ENCODE assay signal across 21 mouse cellular contexts in genomic region chr2:81582111-81582510, GRCm38 (mm10).
DNase-seq lines count a peak whose midpoint lies in the region; ATAC-seq and TF ChIP-seq lines count a peak whose summit lies in the region.
"Had no signal": no experiment of that assay in that cellular context is flagged by ENCODE, and none has a peak within 500 bp of the region (broad histone marks: within the 10 kb centered on the region; RNA-seq: fewer than 3 reads in every experiment).

No protein-coding gene starts in this region.

- WGBS in forebrain, embryonic 16.5 days: 56% methylated on average over 3 of the region's 3 CpGs
- 81% methylated on average over 3 of the region's 3 CpGs for WGBS in forebrain, embryonic 13.5 days
- WGBS in hindbrain, postnatal 0 days: 56% methylated on average over 3 of the region's 3 CpGs
- WGBS in hindbrain, embryonic 10.5 days: 89% methylated on average over 3 of the region's 3 CpGs
- 80% methylated on average over 3 of the region's 3 CpGs for WGBS in limb, embryonic 10.5 days

- no peaks in the 10 kb centered on the region for H3K4me1 ChIP-seq in forebrain, embryonic 16.5 days (replicated peaks; ENCODE audit: control insufficient read depth, insufficient read depth, low read length)
- H3K4me1 ChIP-seq in forebrain, embryonic 13.5 days: no peaks in the 10 kb centered on the region
- no peaks in the 10 kb centered on the region for H3K4me1 ChIP-seq in hindbrain, postnatal 0 days (ENCODE audit: insufficient read depth, low read length)
- no peaks in the 10 kb centered on the region for H3K4me1 ChIP-seq in hindbrain, embryonic 10.5 days (replicated peaks)
- no peaks in the 10 kb centered on the region for H3K4me1 ChIP-seq in limb, embryonic 10.5 days
- H3K4me1 ChIP-seq: embryonic facial prominence, embryonic 10.5 days; forebrain, embryonic 10.5 days; heart, embryonic 12.5 days; intestine, embryonic 15.5 days had no signal

- DNase-seq in hindbrain, postnatal 0 days (ENCODE audit: low spot score): peak; percentile 24
- DNase-seq in hindbrain, embryonic 10.5 days (ENCODE audit: low spot score): no peak
- DNase-seq in adipocyte (ENCODE audit: low spot score): peak; percentile 16
- DNase-seq in brain, embryonic 14.5 days (ENCODE audit: low read depth): peak; percentile 30
- no peak for DNase-seq in limb, embryonic 10.5 days (ENCODE audit: low spot score)
- DNase-seq: adrenal gland, adult 2 months; cerebellum, adult 18-20 months; cerebellum, adult 9-11 months; cerebellum, postnatal 36 days; gastrocnemius, adult 2 months; gastrocnemius, postnatal 25 days; kidney, adult 18-20 months had no signal

- no peaks in the 10 kb centered on the region for H3K9me3 ChIP-seq in forebrain, embryonic 16.5 days (ENCODE audit: control insufficient read depth, low read length)
- H3K9me3 ChIP-seq in forebrain, embryonic 13.5 days (replicated peaks): no peaks in the 10 kb centered on the region
- no peaks in the 10 kb centered on the region for H3K9me3 ChIP-seq in hindbrain, postnatal 0 days (ENCODE audit: low read length)
- H3K9me3 ChIP-seq in hindbrain, embryonic 10.5 days: no peaks in the 10 kb centered on the region
- no peaks in the 10 kb centered on the region for H3K9me3 ChIP-seq in limb, embryonic 10.5 days (replicated peaks)
- H3K9me3 ChIP-seq: embryonic facial prominence, embryonic 10.5 days; forebrain, embryonic 10.5 days; heart, embryonic 12.5 days; intestine, embryonic 15.5 days had no signal

- no peaks in the 10 kb centered on the region for H3K36me3 ChIP-seq in forebrain, embryonic 16.5 days (ENCODE audit: control insufficient read depth, insufficient read depth)
- H3K36me3 ChIP-seq in forebrain, embryonic 13.5 days (ENCODE audit: poor library complexity, severe bottlenecking): no peaks in the 10 kb centered on the region
- H3K36me3 ChIP-seq in hindbrain, postnatal 0 days (ENCODE audit: insufficient read depth, low read length): no peaks in the 10 kb centered on the region
- H3K36me3 ChIP-seq in hindbrain, embryonic 10.5 days: no peaks in the 10 kb centered on the region
- no peaks in the 10 kb centered on the region for H3K36me3 ChIP-seq in limb, embryonic 10.5 days
- H3K36me3 ChIP-seq: embryonic facial prominence, embryonic 10.5 days; forebrain, embryonic 10.5 days; heart, embryonic 12.5 days; intestine, embryonic 15.5 days had no signal

- no peak for TF ChIP-seq POLR2A in brain, embryonic 14.5 days (IDR thresholded peaks at IDR 0.05; ENCODE audit: borderline replicate concordance, extremely low read depth, insufficient read depth, insufficient read length, poor library complexity, severe bottlenecking)

- no peak for TF ChIP-seq CTCF in hindbrain, postnatal 0 days (IDR thresholded peaks at IDR 0.05; ENCODE audit: low read depth)
- TF ChIP-seq CTCF in brain, embryonic 14.5 days (IDR thresholded peaks at IDR 0.05; ENCODE audit: borderline replicate concordance, extremely low read depth, insufficient read depth, insufficient read length): no peak

- H3K4me2 ChIP-seq in forebrain, embryonic 16.5 days (ENCODE audit: low read length): no peak overlapping the region
- H3K4me2 ChIP-seq in forebrain, embryonic 13.5 days: no peak overlapping the region
- H3K4me2 ChIP-seq in hindbrain, postnatal 0 days (ENCODE audit: low read depth, low read length): no peak overlapping the region
- H3K4me2 ChIP-seq: heart, embryonic 12.5 days; intestine, embryonic 15.5 days had no signal

- H3K27ac ChIP-seq in forebrain, embryonic 16.5 days (ENCODE audit: low read length): no peak overlapping the region
- H3K27ac ChIP-seq in forebrain, embryonic 13.5 days: no peak overlapping the region
- no peak overlapping the region for H3K27ac ChIP-seq in hindbrain, postnatal 0 days
- no peak overlapping the region for H3K27ac ChIP-seq in hindbrain, embryonic 10.5 days
- H3K27ac ChIP-seq in limb, embryonic 10.5 days: no peak overlapping the region
- H3K27ac ChIP-seq: embryonic facial prominence, embryonic 10.5 days; forebrain, embryonic 10.5 days; gastrocnemius, adult 2 months; intestine, embryonic 15.5 days had no signal

- H3K27me3 ChIP-seq in forebrain, embryonic 16.5 days (replicated peaks; ENCODE audit: control insufficient read depth, insufficient read depth, low read length): no peaks in the 10 kb centered on the region
- no peaks in the 10 kb centered on the region for H3K27me3 ChIP-seq in forebrain, embryonic 13.5 days
- H3K27me3 ChIP-seq in hindbrain, postnatal 0 days (ENCODE audit: insufficient read depth, low read length): no peaks in the 10 kb centered on the region
- no peaks in the 10 kb centered on the region for H3K27me3 ChIP-seq in hindbrain, embryonic 10.5 days (ENCODE audit: insufficient read depth, poor library complexity, severe bottlenecking)
- no peaks in the 10 kb centered on the region for H3K27me3 ChIP-seq in limb, embryonic 10.5 days (ENCODE audit: low read depth, poor library complexity, severe bottlenecking)
- H3K27me3 ChIP-seq: CH12.LX; heart, embryonic 12.5 days; intestine, embryonic 15.5 days; Patski had no signal

- 0 out of 2 replicates have a peak, but pooled peaks have one; percentile 23 for ATAC-seq in forebrain, embryonic 16.5 days
- no peak for ATAC-seq in forebrain, embryonic 13.5 days
- no peak for ATAC-seq in hindbrain, postnatal 0 days
- ATAC-seq: activated CD4-positive, CD25-positive, alpha-beta regulatory T cell, adult 4 months; intestine, embryonic 15.5 days; Patski had no signal

- H3K9ac ChIP-seq in forebrain, embryonic 16.5 days (replicated peaks; ENCODE audit: low read depth, low read length): no peak overlapping the region
- no peak overlapping the region for H3K9ac ChIP-seq in forebrain, embryonic 13.5 days
- no peak overlapping the region for H3K9ac ChIP-seq in hindbrain, postnatal 0 days (replicated peaks; ENCODE audit: low read length)
- H3K9ac ChIP-seq: heart, embryonic 12.5 days; intestine, embryonic 15.5 days had no signal

- H3K4me3 ChIP-seq in forebrain, embryonic 16.5 days (replicated peaks; ENCODE audit: low read length): no peak overlapping the region
- H3K4me3 ChIP-seq in forebrain, embryonic 13.5 days: no peak overlapping the region
- no peak overlapping the region for H3K4me3 ChIP-seq in hindbrain, postnatal 0 days (ENCODE audit: low read length)
- H3K4me3 ChIP-seq in hindbrain, embryonic 10.5 days: no peak overlapping the region
- no peak overlapping the region for H3K4me3 ChIP-seq in limb, embryonic 10.5 days
- H3K4me3 ChIP-seq: embryonic facial prominence, embryonic 10.5 days; forebrain, embryonic 10.5 days; gastrocnemius, adult 2 months; heart, embryonic 12.5 days; intestine, embryonic 15.5 days had no signal

Comparison
In these comparisons a context has a peak if more than half of its experiments do, and no peak if none do; other contexts are left out.
1. DNase-seq: peak in hindbrain, postnatal 0 days (single experiment), adipocyte (single experiment) and brain, embryonic 14.5 days (single experiment); none in hindbrain, embryonic 10.5 days (single experiment) and limb, embryonic 10.5 days (single experiment).